Mouse (Mus musculus) bone marrow macrophage, adult 2 months (primary cell): ENCODE results near the gene Gpr84.

Source experiments
- CTCF ChIP-seq: IDR thresholded peaks from 2 replicates; pipeline ENCODE4 v1.5.1; 2012; ENCODE audit warnings: low read depth, mild to moderate bottlenecking, low read length, moderate library complexity
- POLR2A ChIP-seq: IDR thresholded peaks from 2 replicates; pipeline ENCODE4 v1.6.1; 2012; ENCODE audit warnings: mild to moderate bottlenecking, low read depth, low read length, borderline replicate concordance

DNA sequence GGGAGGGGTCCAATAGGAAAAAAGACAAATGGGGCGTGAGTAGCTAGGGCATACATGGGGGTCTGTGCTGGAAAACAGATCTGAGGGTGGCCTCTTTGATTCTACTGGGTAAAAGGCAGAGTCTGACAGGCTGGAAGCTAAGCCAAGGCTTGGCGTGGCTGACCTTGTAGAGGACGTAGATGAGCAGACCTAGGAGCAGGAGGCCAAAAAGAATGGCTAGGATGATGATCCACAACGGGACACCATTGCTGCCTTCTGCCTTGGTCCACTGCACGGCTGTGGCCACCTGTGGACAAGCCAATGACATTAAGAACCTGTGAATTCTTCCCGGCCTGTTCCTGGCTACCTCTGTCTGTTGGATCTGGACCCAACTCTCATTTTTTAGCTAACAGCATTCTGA lies 35.4 kb upstream of the Gpr84 start:
- TF ChIP-seq CTCF (no peak), POLR2A (no peak)
